19 mouse cellular contexts compared by ENCODE assay signal in genomic region chr2:153750363-153750762, GRCm38 (mm10). TPM values are rescaled to one million over a fixed set of nuclear protein-coding genes. Genes with fewer than 3 reads are reported as not detected.
A peak's percentile ranks its signal among the peaks of the same experiment; 100 is the strongest.
DNase-seq lines count a peak whose midpoint lies in the region; ATAC-seq and TF ChIP-seq lines count a peak whose summit lies in the region.
"Had no signal": no experiment of that assay in that cellular context is flagged by ENCODE, and none has a peak within 500 bp of the region (broad histone marks: within the 10 kb centered on the region; RNA-seq: fewer than 3 reads in every experiment).

No protein-coding gene starts in this region.

- H3K9me3 ChIP-seq in heart, postnatal 0 days (replicated peaks; ENCODE audit: control insufficient read depth, low read length): no peaks in the 10 kb centered on the region
- H3K9me3 ChIP-seq in lung, embryonic 15.5 days: no peaks in the 10 kb centered on the region
- H3K9me3 ChIP-seq: G1E; hindbrain, embryonic 10.5 days had no signal

- no peak for TF ChIP-seq CTCF in heart, postnatal 0 days (IDR thresholded peaks at IDR 0.05; ENCODE audit: low read depth)
- no peak for TF ChIP-seq CTCF in olfactory bulb, adult 2 months (IDR thresholded peaks at IDR 0.05; ENCODE audit: insufficient read depth, low read depth, low read length)

- TF ChIP-seq EP300 in heart, postnatal 0 days (IDR thresholded peaks at IDR 0.05; ENCODE audit: low read depth): no peak

- peaks cover 17% of the 10 kb centered on the region for H3K4me1 ChIP-seq in heart, postnatal 0 days (ENCODE audit: control insufficient read depth, insufficient read depth)
- H3K4me1 ChIP-seq in lung, embryonic 15.5 days: peaks cover 12% of the 10 kb centered on the region
- H3K4me1 ChIP-seq in brown adipose tissue, adult 24 weeks (ENCODE audit: control insufficient read depth, insufficient read depth, insufficient read length, low read length): peaks cover 13% of the 10 kb centered on the region
- H3K4me1 ChIP-seq in olfactory bulb, adult 2 months (ENCODE audit: control insufficient read depth, insufficient read depth, low read length): peaks cover 4% of the 10 kb centered on the region; the same call in 1 of the 2 replicates

- peaks cover 24% of the 10 kb centered on the region for H3K36me3 ChIP-seq in heart, postnatal 0 days (replicated peaks; ENCODE audit: control insufficient read depth, insufficient read depth, low read length)
- peaks cover 20% of the 10 kb centered on the region for H3K36me3 ChIP-seq in lung, embryonic 15.5 days

- H3K4me2 ChIP-seq in heart, postnatal 0 days (ENCODE audit: low read depth, low read length): no peak overlapping the region
- no peak overlapping the region for H3K4me2 ChIP-seq in lung, embryonic 15.5 days

- no peak for TF ChIP-seq POLR2A in olfactory bulb, adult 2 months (IDR thresholded peaks at IDR 0.05; ENCODE audit: insufficient read depth, low read depth, low read length)

- peak; percentile 20 for DNase-seq in heart, postnatal 0 days (ENCODE audit: low spot score)
- DNase-seq in heart, adult 11 months: no peak
- DNase-seq in lung, adult 18-20 months: no peak
- DNase-seq in ovary, postnatal 10 days (ENCODE audit: low spot score): no peak
- DNase-seq: adrenal gland, postnatal 10 days; cerebellum, postnatal 10 days; embryo, embryonic 11 days; forebrain, postnatal 0 days; gastrocnemius, postnatal 10 days; retina, postnatal 1 day had no signal

- no peak overlapping the region for H3K9ac ChIP-seq in heart, postnatal 0 days (replicated peaks; ENCODE audit: low read depth, low read length)
- H3K9ac ChIP-seq in lung, embryonic 15.5 days: no peak overlapping the region
- H3K9ac ChIP-seq: forebrain, postnatal 0 days had no signal

- H3K27me3 ChIP-seq in heart, postnatal 0 days (ENCODE audit: control insufficient read depth, insufficient read depth, low read length): no peaks in the 10 kb centered on the region
- H3K27me3 ChIP-seq in lung, embryonic 15.5 days: no peaks in the 10 kb centered on the region

- ATAC-seq in heart, postnatal 0 days (ENCODE audit: insufficient read depth, low read depth): no peak
- peak; percentile 81 for ATAC-seq in lung, embryonic 15.5 days (ENCODE audit: borderline replicate concordance, extremely low read depth, low FRiP score, low TSS enrichment)
- ATAC-seq: forebrain, postnatal 0 days had no signal

- 35% methylated on average over 2 of the region's 2 CpGs for WGBS in heart, postnatal 0 days
- WGBS in lung, embryonic 15.5 days: 68% methylated on average over 2 of the region's 2 CpGs
- WGBS in olfactory bulb, adult 2 months: 30% methylated on average over 2 of the region's 2 CpGs

- H3K27ac ChIP-seq in heart, postnatal 0 days (ENCODE audit: low read depth): no peak overlapping the region
- no peak overlapping the region for H3K27ac ChIP-seq in lung, embryonic 15.5 days
- peak overlapping the region; percentile 26; the same call in 1 of the 2 replicates for H3K27ac ChIP-seq in brown adipose tissue, adult 24 weeks (replicated peaks; ENCODE audit: low read depth, low read length)
- H3K27ac ChIP-seq in olfactory bulb, adult 2 months (ENCODE audit: insufficient read depth, low read depth, low read length): peak overlapping the region; percentile 21; the same call in 1 of the 2 replicates
- H3K27ac ChIP-seq: hindbrain, embryonic 10.5 days had no signal

- no peak overlapping the region for H3K4me3 ChIP-seq in heart, postnatal 0 days (ENCODE audit: low read depth, low read length)
- no peak overlapping the region for H3K4me3 ChIP-seq in lung, embryonic 15.5 days
- H3K4me3 ChIP-seq in brown adipose tissue, adult 24 weeks (ENCODE audit: insufficient read depth, low read depth, low read length): no peak overlapping the region
- H3K4me3 ChIP-seq in olfactory bulb, adult 2 months (ENCODE audit: insufficient read depth, low read depth, low read length): no peak overlapping the region
- H3K4me3 ChIP-seq: erythroblast, embryonic 14.5 days; hindbrain, embryonic 10.5 days had no signal

RNA-seq across cellular contexts. Expression of gene Mapre1, which starts 9.3 kb away (rescaled TPM):
- total RNA-seq in heart, postnatal 0 days (2014; rRNA removed; ENCODE audit: low replicate concordance): 36.8 and 49.4 TPM in 2 replicates
- polyA plus RNA-seq in heart, postnatal 0 days (2015; fragmentation: Nextera tagmentation; extraction: Ambion mirVana): 201 and 208 TPM in 2 replicates
- 257 and 262 TPM in 2 replicates for polyA plus RNA-seq in lung, embryonic 15.5 days (2015; fragmentation: Nextera tagmentation; extraction: Ambion mirVana)
- 38.9 and 42.6 TPM in 2 replicates for polyA plus RNA-seq in brown adipose tissue, adult 24 weeks (2012; ENCODE audit: insufficient read depth, insufficient read length, missing spikeins)
- 41.3 and 62.3 TPM in 2 replicates for polyA plus RNA-seq in olfactory bulb, adult 2 months (2012; ENCODE audit: insufficient read depth, insufficient read length, low replicate concordance, missing spikeins)

RNA-seq across cellular contexts. Expression of gene Efcab8, which starts 29.4 kb away (rescaled TPM):
- not detected in 2 replicates for total RNA-seq in heart, postnatal 0 days (2014; rRNA removed; ENCODE audit: low replicate concordance)
- 0.05 TPM in 1 of 2 replicates, not detected in the other for polyA plus RNA-seq in heart, postnatal 0 days (2015; fragmentation: Nextera tagmentation; extraction: Ambion mirVana)
- polyA plus RNA-seq in lung, embryonic 15.5 days (2015; fragmentation: Nextera tagmentation; extraction: Ambion mirVana): 0.08 TPM in 1 of 2 replicates, not detected in the other
- 0.63 and 1.5 TPM in 2 replicates for polyA plus RNA-seq in brown adipose tissue, adult 24 weeks (2012; ENCODE audit: insufficient read depth, insufficient read length, missing spikeins)
- not detected in 2 replicates for polyA plus RNA-seq in olfactory bulb, adult 2 months (2012; ENCODE audit: insufficient read depth, insufficient read length, low replicate concordance, missing spikeins)
- polyA plus RNA-seq: forebrain, postnatal 0 days; G1E; intestine, embryonic 14.5 days; neural tube, embryonic 14.5 days had no signal

RNA-seq across cellular contexts. Expression of gene Dnmt3c, which starts 53.9 kb away (rescaled TPM):
- total RNA-seq in heart, postnatal 0 days (2014; rRNA removed; ENCODE audit: low replicate concordance): not detected in 2 replicates
- 0.05 TPM in 1 of 2 replicates, not detected in the other for polyA plus RNA-seq in heart, postnatal 0 days (2015; fragmentation: Nextera tagmentation; extraction: Ambion mirVana)
- not detected in 2 replicates for polyA plus RNA-seq in lung, embryonic 15.5 days (2015; fragmentation: Nextera tagmentation; extraction: Ambion mirVana)
- not detected in 2 replicates for polyA plus RNA-seq in brown adipose tissue, adult 24 weeks (2012; ENCODE audit: insufficient read depth, insufficient read length, missing spikeins)
- not detected in 2 replicates for polyA plus RNA-seq in olfactory bulb, adult 2 months (2012; ENCODE audit: insufficient read depth, insufficient read length, low replicate concordance, missing spikeins)
- total RNA-seq: adrenal gland, postnatal 10 days; forebrain, postnatal 0 days; G1E; gastrocnemius, postnatal 10 days had no signal
- polyA plus RNA-seq: erythroblast, embryonic 14.5 days; forebrain, postnatal 0 days; hindbrain, embryonic 10.5 days; kidney, embryonic 16.5 days; neural tube, embryonic 14.5 days had no signal

Comparison
In these comparisons a context has a peak if more than half of its experiments do, and no peak if none do; other contexts are left out.
1. H3K27ac ChIP-seq: peak in brown adipose tissue, adult 24 weeks (single experiment) and olfactory bulb, adult 2 months (single experiment); none in heart, postnatal 0 days (single experiment) and lung, embryonic 15.5 days (single experiment).